Mouse (Mus musculus): ENCODE measurements around the gene Usp24. TPM values are rescaled to one million over a fixed set of nuclear protein-coding genes. Genes with fewer than 3 reads are reported as not detected.

Usp24 gene
- total RNA-seq (2023): 101 TPM

GRCm38 (mm10) chr4:106315921-106316350 is at the start of gene Usp24:
Gene Usp24 (plus strand): TSS chr4:106316213.

Other genes starting within 250 kb of the Usp24 start
- 0.18 TPM for gene Pcsk9, start 148.1 kb downstream of the Usp24 start, total RNA-seq (2023)
- not detected for gene Bsnd, start 176.1 kb downstream of the Usp24 start, total RNA-seq (2023)
- 13.0 TPM for gene Dhcr24, start 244.8 kb downstream of the Usp24 start, total RNA-seq (2023)

All from CD8-positive naive resting alpha-beta T cell, adult 57 days (primary cell).